Mouse (Mus musculus): ENCODE measurements around the gene Rab3ip.

The Rab3ip gene

DNA sequence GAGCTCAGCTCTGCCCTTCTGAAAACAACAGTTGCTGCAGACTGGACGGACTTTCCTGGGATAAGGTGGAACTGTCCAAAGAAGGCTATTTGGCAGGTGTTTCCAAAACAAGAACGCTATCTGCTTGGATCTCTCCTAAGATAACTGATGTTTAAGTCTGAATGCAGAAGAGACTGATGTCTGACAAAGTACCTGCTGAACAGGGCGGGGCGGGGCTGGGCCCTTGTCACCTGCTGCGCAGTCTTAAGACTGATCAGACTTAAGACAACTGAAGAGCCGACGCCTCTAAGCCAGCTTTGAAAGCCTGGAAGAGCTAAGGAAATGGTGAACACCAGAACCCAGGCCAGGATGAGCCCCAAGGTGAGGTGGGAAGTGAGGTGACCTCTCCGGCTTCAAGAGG, 29.9 kb downstream of the Rab3ip start:
- DNase-seq (ENCODE audit: low spot score in 2 of 2): no peak

DNA sequence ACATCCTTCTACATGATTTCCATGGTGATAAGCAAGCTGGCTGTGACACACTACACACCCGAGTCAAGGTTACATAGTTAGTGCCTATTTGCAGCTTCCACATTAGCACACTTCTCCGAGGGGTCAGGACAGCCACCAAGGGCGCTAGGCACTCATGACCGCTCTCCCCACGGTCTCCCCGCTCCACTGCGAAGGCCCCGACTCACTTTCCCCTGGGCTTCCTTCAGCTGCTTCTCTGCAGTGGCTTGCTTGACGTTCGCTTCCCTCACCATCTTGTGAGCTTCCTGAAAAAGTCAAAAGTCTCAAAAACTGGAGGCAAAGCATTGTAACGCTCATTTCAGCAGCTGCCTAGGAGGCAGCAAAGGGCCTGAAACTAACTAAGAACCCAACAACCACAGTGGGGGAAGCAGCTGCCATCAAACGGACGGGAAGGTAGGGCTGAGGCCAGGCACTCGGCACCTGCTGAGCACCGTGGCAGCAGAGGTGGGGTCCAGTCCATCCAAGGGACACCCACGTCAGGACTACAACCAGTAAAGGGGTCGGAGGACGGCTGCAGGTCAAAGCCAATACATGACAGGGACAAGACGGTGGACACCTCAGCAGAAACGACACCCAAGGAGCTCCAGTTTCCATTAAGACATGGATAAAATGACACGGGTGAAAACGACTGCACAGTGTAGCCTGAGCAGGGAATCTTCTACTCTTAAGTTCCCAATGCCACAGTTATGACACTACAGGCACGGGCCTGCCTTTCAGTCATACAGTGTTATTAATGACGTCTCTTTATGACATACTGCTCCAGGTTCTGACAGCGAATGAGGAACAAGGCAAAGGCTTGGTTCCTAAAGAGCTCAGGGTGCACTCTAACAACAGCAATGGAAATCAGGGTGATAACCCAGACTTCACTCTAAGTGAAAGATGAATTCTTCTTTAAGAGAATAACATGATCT, 30.9 kb downstream of the Rab3ip start:
- no peak for DNase-seq (ENCODE audit: low spot score in 2 of 2)

GRCm38 (mm10) chr10:116916581-116916980, 34.0 kb downstream of the Rab3ip start:
- DNase-seq (ENCODE audit: low spot score in 2 of 2): no peak

DNA sequence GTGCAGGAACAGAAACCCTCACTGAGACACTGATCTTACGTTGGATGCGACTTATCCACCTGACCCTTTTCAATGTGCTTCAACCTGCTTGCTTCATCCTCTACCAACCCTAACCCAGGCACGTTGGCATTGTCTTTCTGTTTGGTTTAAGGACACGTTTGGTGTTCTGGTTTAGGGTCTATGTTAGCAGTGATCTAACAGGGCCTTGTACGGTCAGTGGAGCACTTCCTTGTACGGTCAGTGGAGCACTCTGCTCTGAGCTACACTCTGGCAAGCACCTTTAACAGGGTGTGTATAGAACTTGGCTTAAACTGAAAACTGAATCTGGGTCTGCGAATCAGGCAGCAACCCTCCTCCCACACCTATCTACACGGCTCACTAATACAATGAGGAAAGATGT, 35.3 kb downstream of the Rab3ip start:
- no peak for DNase-seq (ENCODE audit: low spot score in 2 of 2)

GRCm38 (mm10) chr10:116914586-116914985, 36.0 kb downstream of the Rab3ip start:
- DNase-seq (ENCODE audit: low spot score in 2 of 2): no peak

DNA sequence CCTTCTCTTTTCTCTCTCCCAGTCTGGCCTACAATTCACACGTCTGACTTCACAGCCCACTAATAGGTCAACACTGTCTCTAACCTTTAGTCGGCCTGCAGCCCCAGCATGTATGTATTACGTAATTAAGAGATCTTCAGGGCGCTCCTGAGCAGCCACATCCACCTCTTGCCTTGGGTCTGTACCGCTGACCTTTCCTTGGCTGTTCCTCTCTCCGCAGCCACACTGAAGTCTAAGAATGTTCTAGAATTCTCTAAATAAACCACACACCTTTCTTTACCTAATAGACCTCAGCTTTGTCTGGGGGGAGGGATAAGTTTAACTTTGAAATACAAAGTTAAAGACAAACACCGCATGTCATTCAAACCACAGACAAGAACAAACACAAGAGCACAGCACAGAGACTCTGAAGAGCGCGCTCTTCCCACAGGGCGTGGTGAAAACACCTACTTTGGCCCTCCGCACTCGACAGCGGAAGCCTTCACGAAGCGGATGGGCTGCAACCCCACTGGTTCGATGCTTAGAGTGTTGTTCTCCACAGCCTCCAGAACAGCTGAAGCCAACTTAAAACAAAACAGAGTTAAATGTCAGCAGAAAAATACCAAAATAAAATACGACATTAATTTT, 36.8 kb downstream of the Rab3ip start:
- no peak for DNase-seq (ENCODE audit: low spot score in 2 of 2)

GRCm38 (mm10) chr10:116912850-116913249, 37.7 kb downstream of the Rab3ip start:
- DNase-seq (ENCODE audit: low spot score in 2 of 2): no peak

DNA sequence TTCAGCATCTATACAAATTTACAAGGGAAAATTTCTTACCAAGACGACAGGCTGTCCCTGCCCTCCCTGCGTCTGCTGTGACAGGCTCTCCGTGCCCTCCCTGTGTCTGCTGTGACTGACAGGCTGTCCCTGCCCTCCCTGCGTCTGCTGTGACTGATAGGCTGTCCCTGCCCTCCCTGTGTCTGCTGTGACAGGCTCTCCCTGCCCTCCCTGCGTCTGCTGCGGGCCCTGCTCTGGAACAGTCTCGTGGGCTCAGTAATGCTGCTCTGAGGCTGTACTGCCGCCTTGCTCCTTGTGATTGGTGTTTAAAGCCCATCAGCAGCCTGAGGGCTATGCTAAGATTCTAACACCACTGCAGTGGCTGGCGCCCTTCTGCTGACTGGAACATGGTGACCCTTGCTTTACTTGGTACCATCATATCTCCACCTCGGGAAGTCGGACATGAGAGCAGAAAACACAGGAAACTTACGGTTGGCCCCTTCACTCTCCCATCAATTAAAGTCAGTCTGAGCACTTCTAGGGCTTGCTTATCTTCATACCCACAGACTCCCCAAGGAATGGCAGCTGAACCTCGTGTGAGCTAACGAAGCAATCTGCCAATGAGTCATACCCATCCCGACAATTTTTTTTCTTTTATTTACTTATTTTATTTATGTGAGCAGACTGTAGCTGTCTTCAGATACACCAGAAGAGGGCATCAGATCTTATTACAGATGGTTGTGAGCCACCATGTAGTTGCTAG, 41.5 kb downstream of the Rab3ip start:
- no peak for DNase-seq (ENCODE audit: low spot score in 2 of 2)

DNA sequence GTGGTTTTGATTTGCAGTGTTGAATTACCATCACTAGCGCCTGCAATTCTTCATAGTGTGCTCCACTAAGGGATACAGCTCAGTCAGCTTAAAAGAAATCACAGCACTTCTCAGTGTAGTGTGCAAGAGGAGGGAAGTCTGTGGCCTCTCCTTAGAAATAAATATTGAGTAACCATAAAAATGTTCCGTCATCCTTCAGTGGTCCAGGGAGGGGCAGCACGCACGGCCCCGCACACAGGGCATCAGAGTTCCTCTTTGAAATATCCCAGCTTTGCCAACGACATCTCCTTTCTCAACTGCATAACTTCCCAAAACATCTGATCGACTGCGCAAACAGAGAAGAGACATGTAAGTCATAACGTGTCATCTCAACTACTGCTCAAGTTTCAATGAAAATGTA, 43.8 kb downstream of the Rab3ip start:
- DNase-seq (ENCODE audit: low spot score in 2 of 2): no peak

- no peak for DNase-seq (ENCODE audit: low spot score in 2 of 2)
Measured at GRCm38 (mm10) chr10:116904503-116904908, 46.1 kb downstream of the Rab3ip start.

GRCm38 (mm10) chr10:116896336-116897177, 54.0 kb downstream of the Rab3ip start, which contains the start of gene Myrfl:
Myrfl (minus strand) TSS chr10:116896919.
- no peak for DNase-seq (ENCODE audit: low spot score in 2 of 2)

DNA sequence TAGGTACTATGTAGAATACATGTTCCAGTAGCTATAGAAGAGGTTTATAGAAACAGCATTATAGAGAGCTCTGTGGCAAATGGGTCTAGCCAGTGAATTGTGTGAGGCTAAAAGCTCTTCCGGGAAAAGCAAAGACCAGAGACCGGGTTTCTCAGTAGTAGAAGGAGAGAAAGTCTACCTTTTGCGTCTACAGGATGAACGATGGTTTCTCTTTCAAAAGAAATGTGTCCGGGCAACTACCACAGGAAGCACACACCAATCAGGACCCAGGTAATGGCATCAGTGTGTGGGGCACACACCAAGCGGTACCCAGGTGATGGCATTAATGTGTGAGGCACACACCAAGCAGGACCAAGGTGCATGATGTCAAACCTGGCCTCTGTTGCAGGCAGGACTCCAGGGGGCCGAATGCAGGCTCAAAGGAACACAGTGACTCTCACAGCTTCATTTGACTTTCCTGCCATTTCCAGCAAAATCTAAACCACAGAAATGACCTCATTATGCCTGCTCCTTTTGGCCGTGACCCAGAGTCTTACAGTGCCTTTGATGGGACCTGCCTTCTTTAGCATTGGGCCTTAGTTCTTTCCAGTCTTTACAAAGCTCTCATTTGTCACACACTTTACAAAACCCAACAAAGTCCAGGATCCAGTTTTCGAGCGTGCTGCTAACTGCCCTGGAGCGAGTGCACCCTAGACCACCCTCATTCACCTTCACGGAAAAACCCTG, 55.3 kb downstream of the Rab3ip start:
- no peak for DNase-seq (ENCODE audit: low spot score in 2 of 2)

- DNase-seq (ENCODE audit: low spot score in 2 of 2): no peak
Measured at GRCm38 (mm10) chr10:116894540-116894939, 56.0 kb downstream of the Rab3ip start.

DNA sequence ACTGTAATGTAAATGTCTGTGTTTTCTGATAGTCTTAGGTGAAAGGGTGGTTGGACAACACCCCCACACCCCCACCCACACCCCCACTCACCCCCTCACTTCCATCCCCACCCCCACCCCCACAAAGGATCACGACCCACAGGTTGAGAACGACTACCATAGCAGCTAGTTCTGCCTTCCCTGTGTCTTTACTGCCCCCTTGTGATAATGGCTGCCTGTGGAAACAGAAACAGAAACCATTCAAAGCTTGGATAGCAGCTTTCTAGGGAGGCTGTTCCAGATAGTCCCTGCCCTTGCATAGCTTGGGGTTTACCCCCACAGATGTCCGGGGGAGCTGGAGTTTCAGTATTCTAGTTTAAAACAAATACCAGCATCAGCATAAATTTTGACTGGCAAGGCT, 56.8 kb downstream of the Rab3ip start:
- no peak for DNase-seq (ENCODE audit: low spot score in 2 of 2)

GRCm38 (mm10) chr10:116890587-116890986, 60.0 kb downstream of the Rab3ip start:
- DNase-seq (ENCODE audit: low spot score in 2 of 2): no peak

- DNase-seq (ENCODE audit: low spot score in 2 of 2): no peak
Measured at GRCm38 (mm10) chr10:116884552-116884951, 66.0 kb downstream of the Rab3ip start.

GRCm38 (mm10) chr10:116883531-116883930, 67.0 kb downstream of the Rab3ip start:
- no peak for DNase-seq (ENCODE audit: low spot score in 2 of 2)

DNA sequence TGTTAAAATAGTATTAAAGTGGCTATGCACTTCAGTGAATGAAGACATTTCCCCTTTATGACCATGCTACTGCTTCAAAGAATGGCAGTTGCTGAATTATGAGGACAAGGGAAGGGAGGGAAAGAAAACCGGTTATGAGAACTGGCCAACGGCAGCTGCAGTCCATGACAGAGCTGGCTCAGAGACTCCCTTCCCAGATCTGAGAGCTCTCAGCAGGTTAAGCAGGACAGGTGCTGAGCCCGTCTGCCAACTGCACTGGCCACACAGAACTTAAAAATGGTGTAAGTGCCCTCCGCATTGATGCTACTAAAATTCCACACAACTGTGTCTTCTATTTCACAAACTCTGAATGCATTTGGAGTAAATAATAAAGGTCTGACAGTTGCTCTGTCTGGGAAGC, 73.1 kb downstream of the Rab3ip start:
- DNase-seq (ENCODE audit: low spot score in 2 of 2): no peak

DNA sequence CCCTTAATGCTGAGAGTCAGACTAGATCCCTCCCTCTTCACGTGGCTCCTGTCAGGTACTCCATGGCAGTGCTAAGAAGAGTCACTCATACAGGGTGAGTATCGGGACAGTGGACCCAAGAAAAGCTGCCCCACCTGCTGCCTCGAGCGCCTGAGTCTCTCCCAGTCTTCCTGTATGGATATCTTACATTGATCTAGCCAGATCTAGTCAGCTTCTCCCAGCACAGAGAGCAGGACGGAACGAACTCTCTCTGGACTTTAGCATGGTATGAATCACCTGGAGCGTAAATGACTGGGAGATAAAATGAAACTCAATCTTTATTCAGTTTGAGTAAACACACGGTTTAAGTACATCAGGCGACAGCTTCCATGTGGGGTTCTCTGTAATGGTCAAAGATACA, 76.1 kb downstream of the Rab3ip start:
- no peak for DNase-seq (ENCODE audit: low spot score in 2 of 2)

DNA sequence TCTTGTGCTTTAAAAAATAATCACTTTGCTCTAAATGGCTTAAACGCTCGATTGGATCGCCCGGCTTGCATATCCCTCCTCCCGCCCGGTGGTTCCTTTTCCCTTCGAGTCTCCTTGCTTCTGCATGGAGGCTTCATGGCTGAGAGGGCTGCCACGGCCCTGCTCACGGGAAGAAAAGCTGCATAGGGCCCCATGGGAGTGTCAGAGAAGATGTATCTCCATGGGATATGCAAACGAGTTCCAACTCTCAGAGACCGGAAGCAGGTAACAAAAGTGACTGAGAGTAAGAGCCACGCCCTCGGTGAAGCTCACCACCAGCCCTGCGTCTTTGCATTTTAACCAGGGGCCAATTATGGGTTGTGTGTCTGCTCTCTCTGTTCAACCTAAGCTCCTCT, 78.6 kb downstream of the Rab3ip start:
- DNase-seq (ENCODE audit: low spot score in 2 of 2): no peak

Data from spleen, postnatal 14 days (tissue).